Mouse (Mus musculus) hindbrain, embryonic 10.5 days (tissue): ENCODE results near the gene Cfd. TPM values are rescaled to one million over a fixed set of nuclear protein-coding genes. Genes with fewer than 3 reads are reported as not detected.
A peak's percentile ranks its signal among the peaks of the same experiment; 100 is the strongest.

Experiments used
- DNase-seq: peaks from one replicate; pipeline ENCODE4 v3.0.0-alpha.2; 2017; ENCODE audit warnings: low spot score
- H3K27ac ChIP-seq: fragments of 300-500 bp; sonication (generic); 2 replicates; pipeline ENCODE4 v1.5.1; 2016; ENCODE audit warnings: mild to moderate bottlenecking, moderate library complexity
- H3K27me3 ChIP-seq: fragments of 300-500 bp; sonication (generic); 2 replicates; pipeline ENCODE4 v1.6.1; 2016; ENCODE audit warnings: mild to moderate bottlenecking; ENCODE audit not compliant: poor library complexity, insufficient read depth, severe bottlenecking
- H3K36me3 ChIP-seq: fragments of 300-500 bp; sonication (generic); 2 replicates; pipeline ENCODE4 v1.6.1; 2016; ENCODE audit warnings: mild to moderate bottlenecking, moderate library complexity
- H3K4me1 ChIP-seq: fragments of 300-500 bp; sonication (generic); replicated peaks from 2 replicates; pipeline ENCODE4 v1.6.1; 2016; ENCODE audit warnings: mild to moderate bottlenecking
- H3K4me3 ChIP-seq: fragments of 300-500 bp; sonication (generic); 2 replicates; pipeline ENCODE4 v1.5.1; 2016; ENCODE audit warnings: mild to moderate bottlenecking, moderate library complexity
- H3K9me3 ChIP-seq: fragments of 300-500 bp; sonication (generic); 2 replicates; pipeline ENCODE4 v1.6.1; 2016; ENCODE audit warnings: mild to moderate bottlenecking, moderate library complexity
- WGBS: fragments of 180-500 bp; shearing (Covaris S2); methylation state at CpG from one replicate; pipeline ENCODE4 v1.1.7; 2016; 5-methylcytosine and 5-hydroxymethylcytosine counted together
- polyA plus RNA-seq: library from polyadenylated mRNA; unstranded; fragments of >200 nt; fragmentation: Nextera tagmentation; extraction: Ambion mirVana; gene quantifications from 2 replicates; pipeline ENCODE4 v1.2.1, GENCODE M21; 2016

Gene Cfd
- polyA plus RNA-seq, 1 experiment from 2014 or later, result not detected

GRCm38 (mm10) chr10:79928030-79928694 lies 37.5 kb downstream of the Cfd start:
- under 1% methylated on average over 29 of the region's 29 CpGs for WGBS
- Histone ChIP-seq H3K27me3 (peaks cover 58% of the 10 kb centered on the region), H3K36me3 (peaks cover 30% of the 10 kb centered on the region), H3K4me1 (peaks cover 77% of the 10 kb centered on the region), H3K9me3 (no peaks in the 10 kb centered on the region), H3K27ac (peak overlapping the region; percentile 96), H3K4me3 (peak overlapping the region; percentile 95)
- DNase-seq, result peak; percentile 66

- Histone ChIP-seq H3K4me3 (peak overlapping the region; percentile 95), H3K36me3 (peaks cover 38% of the 10 kb centered on the region), H3K27me3 (peaks cover 58% of the 10 kb centered on the region), H3K27ac (peak overlapping the region; percentile 96), H3K4me1 (peaks cover 87% of the 10 kb centered on the region), H3K9me3 (no peaks in the 10 kb centered on the region)
- 23% methylated on average over 9 of the region's 9 CpGs for WGBS
- DNase-seq, result no peak
Measured at GRCm38 (mm10) chr10:79928907-79929701, 38.5 kb downstream of the Cfd start.

GRCm38 (mm10) chr10:79929967-79930825 lies 39.5 kb downstream of the Cfd start:
- no peak for DNase-seq
- Histone ChIP-seq H3K27ac (peak overlapping the region; percentile 96), H3K4me1 (peaks cover 98% of the 10 kb centered on the region), H3K27me3 (peaks cover 66% of the 10 kb centered on the region), H3K4me3 (peak overlapping the region; percentile 95), H3K36me3 (peaks cover 48% of the 10 kb centered on the region), H3K9me3 (no peaks in the 10 kb centered on the region)
- 89% methylated on average over 18 of the region's 18 CpGs for WGBS

GRCm38 (mm10) chr10:79930826-79931186 lies 40.2 kb downstream of the Cfd start:
- no peak for DNase-seq
- WGBS, result 85% methylated on average over 16 of the region's 16 CpGs
- H3K36me3 ChIP-seq, result peaks cover 54% of the 10 kb centered on the region
- peak overlapping the region; percentile 18; the same call in 1 of the 2 replicates for H3K27ac ChIP-seq
- no peaks in the 10 kb centered on the region for H3K9me3 ChIP-seq
- peak overlapping the region; percentile 95; the same call in 1 of the 2 replicates for H3K4me3 ChIP-seq
- peaks cover 99% of the 10 kb centered on the region for H3K4me1 ChIP-seq
- H3K27me3 ChIP-seq, result peaks cover 70% of the 10 kb centered on the region

- 0 out of 2 replicates have a peak overlapping the region, but pooled peaks have one; percentile 6 for H3K4me3 ChIP-seq
- H3K36me3 ChIP-seq, result peaks cover 62% of the 10 kb centered on the region
- DNase-seq, result no peak
- H3K27ac ChIP-seq, result peak overlapping the region; percentile 81
- peaks cover 98% of the 10 kb centered on the region for H3K4me1 ChIP-seq
- no peaks in the 10 kb centered on the region for H3K9me3 ChIP-seq
- peaks cover 73% of the 10 kb centered on the region for H3K27me3 ChIP-seq
- WGBS, result 85% methylated on average over 9 of the region's 9 CpGs
Measured at GRCm38 (mm10) chr10:79931797-79932196, 41.1 kb downstream of the Cfd start.

DNA sequence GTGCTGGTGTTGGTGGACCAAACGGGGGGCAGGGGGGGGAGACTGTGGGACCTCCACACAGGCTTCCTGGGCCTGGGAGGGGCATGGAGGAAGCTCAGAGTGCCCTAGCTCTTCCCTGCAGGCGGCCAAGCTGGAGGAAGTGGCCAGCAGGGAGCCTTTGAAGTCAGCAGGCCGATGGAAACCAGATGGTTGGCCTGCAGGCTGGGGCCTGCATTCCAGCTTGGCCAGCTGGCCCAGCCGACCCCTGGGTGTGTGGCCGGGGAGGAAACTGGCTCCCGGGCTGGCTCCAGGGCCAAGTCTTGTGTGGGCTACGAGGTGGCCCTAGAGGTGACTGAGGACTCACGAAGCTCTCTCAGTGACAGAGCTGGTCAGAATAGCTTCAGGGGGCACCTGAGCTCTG lies 42.1 kb downstream of the Cfd start:
- H3K27ac ChIP-seq, result peak overlapping the region; percentile 81
- H3K27me3 ChIP-seq, result peaks cover 82% of the 10 kb centered on the region
- peak overlapping the region; percentile 29 for H3K4me3 ChIP-seq
- WGBS, result 8% methylated on average over 8 of the region's 8 CpGs
- H3K9me3 ChIP-seq, result no peaks in the 10 kb centered on the region
- H3K4me1 ChIP-seq, result peaks cover 99% of the 10 kb centered on the region
- DNase-seq, result peak; percentile 76
- H3K36me3 ChIP-seq, result peaks cover 70% of the 10 kb centered on the region

- Histone ChIP-seq H3K4me1 (peaks cover 99% of the 10 kb centered on the region), H3K27me3 (peaks cover 85% of the 10 kb centered on the region), H3K36me3 (peaks cover 75% of the 10 kb centered on the region), H3K27ac (peak overlapping the region; percentile 81), H3K4me3 (peak overlapping the region; percentile 29), H3K9me3 (no peaks in the 10 kb centered on the region)
- DNase-seq, result no peak
- 63% methylated on average over 9 of the region's 9 CpGs for WGBS
Measured at GRCm38 (mm10) chr10:79933145-79933679, 42.6 kb downstream of the Cfd start.

DNA sequence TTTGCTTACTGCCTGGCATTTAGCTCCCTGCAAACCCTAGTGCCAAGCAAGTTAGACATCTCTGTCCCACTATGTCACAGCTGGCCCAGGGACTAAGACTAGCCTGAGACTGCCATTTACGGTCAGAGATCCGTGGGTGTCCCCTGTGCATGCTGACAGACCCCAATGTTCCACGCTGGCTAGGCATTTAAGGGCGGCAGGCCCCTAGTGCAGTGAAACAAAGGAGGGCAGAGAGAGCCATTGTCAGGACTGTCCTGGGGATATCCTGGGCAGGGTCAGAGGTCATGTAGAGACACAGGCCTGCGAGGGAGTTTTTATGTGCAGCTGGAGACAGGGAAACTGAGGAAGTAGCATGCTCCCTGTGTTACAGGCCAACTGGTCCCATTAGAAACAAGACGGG lies 43.2 kb downstream of the Cfd start:
- Histone ChIP-seq H3K27me3 (peaks cover 92% of the 10 kb centered on the region), H3K27ac (peak overlapping the region; percentile 81), H3K4me1 (peaks cover 99% of the 10 kb centered on the region), H3K9me3 (no peaks in the 10 kb centered on the region), H3K4me3 (peak overlapping the region; percentile 29; the same call in 1 of the 2 replicates), H3K36me3 (peaks cover 82% of the 10 kb centered on the region)
- 29% methylated on average over 6 of the region's 6 CpGs for WGBS
- no peak for DNase-seq

DNA sequence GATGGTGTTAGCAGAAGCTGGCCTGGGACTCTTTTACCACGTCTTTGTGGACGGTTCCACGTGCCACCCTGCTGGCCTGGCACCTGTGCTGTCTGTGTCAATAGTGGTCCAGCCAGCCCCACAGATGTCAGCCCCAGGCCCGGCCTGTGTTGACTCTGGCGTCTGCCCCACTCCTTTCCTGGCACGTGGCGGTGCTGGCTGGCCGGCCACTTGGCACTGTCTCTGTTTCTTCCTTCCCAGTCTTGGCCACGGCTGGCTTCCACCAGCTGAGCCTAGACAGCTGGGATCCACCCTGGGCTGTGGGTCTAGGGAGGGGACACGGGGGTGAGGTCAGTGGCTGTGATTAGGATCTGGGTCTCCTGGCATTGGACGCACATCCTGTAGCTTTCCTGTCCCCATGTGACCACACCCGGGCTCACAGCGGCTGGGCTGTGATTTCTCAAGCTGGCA lies 43.6 kb downstream of the Cfd start:
- Histone ChIP-seq H3K9me3 (no peaks in the 10 kb centered on the region), H3K27me3 (peaks cover 96% of the 10 kb centered on the region), H3K27ac (peak overlapping the region; percentile 81), H3K4me3 (peak overlapping the region; percentile 29; the same call in 1 of the 2 replicates), H3K36me3 (peaks cover 86% of the 10 kb centered on the region), H3K4me1 (peaks cover 99% of the 10 kb centered on the region)
- DNase-seq, result no peak
- WGBS, result 71% methylated on average over 13 of the region's 13 CpGs

DNA sequence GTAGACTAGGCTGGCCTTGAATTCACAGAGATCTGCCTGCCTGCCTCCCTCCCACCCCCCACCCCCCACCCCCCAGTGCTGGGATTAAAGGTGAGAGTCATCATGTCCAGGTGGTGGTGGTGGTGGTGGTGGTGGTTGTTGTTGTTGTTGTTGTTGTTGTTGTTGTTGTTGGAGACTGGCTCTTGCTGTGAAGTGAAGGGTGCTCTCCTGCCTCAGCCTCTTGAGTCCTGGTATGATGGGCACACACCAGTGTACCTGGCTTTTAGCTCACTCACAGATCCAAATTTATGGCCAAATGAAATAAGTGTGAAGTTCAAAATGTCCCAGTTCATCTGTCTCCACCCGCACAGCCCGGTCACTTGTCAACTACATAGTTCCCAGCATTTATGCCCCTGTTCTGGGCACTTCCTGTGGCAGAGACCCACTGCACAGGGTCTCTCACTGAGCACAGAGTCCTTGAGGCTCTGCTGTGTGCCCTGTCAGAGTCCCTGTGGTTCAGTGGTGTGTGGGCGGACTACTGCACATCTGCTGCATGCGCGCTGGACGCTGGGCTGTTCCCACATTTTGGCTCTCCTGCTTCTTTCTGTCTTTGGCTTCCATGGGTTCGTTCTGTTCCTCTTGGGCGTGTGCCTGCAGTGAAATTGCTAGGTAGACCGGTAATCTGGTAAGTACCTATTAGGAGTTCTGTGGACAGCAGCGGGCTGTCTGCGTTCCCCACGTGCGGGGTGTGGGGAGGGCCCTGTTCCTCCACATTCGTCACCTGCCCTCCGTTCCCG lies 44.3 kb downstream of the Cfd start:
- Histone ChIP-seq H3K27ac (peak overlapping the region; percentile 81), H3K9me3 (no peaks in the 10 kb centered on the region), H3K4me3 (no peak overlapping the region; the same call in 1 of the 2 replicates), H3K4me1 (peaks cover 98% of the 10 kb centered on the region), H3K27me3 (peaks cover 98% of the 10 kb centered on the region), H3K36me3 (peaks cover 90% of the 10 kb centered on the region)
- no peak for DNase-seq
- WGBS, result 91% methylated on average over 16 of the region's 16 CpGs

DNA sequence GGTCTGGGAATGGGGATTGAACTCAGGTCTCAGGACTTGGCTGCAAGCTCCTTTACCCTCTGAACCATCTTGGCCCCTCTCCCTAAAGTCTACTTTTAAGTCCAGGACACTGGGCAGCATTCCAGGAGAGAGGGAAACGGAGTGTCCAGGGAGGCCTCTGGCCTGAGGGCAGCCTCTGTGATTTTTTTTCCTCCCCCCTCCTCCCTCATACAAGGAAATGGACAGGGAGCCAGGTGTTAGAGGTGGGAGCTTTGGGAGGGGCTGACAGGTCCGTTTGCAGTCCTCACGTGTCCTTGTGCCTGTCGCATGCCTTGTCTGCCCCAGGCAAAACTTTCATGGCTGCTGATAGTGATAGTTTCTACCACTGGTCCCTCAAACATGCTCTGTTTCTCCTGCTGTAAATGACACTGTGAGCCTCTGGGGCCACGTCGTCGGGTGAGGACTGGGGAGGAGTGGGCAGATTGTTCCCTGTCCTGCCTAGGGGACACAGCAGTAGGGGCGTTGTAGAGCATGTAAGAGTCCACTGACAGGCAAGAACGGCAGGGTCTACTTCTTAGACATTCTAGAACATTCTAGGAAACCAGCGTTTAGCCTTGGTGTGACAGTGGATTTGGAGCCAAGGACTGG lies 45.7 kb downstream of the Cfd start:
- H3K27me3 ChIP-seq, result peaks cover 98% of the 10 kb centered on the region
- no peak for DNase-seq
- H3K27ac ChIP-seq, result no peak overlapping the region; the same call in 1 of the 2 replicates
- no peak overlapping the region for H3K4me3 ChIP-seq
- H3K36me3 ChIP-seq, result peaks cover 86% of the 10 kb centered on the region
- 78% methylated on average over 10 of the region's 10 CpGs for WGBS
- peaks cover 95% of the 10 kb centered on the region for H3K4me1 ChIP-seq
- H3K9me3 ChIP-seq, result no peaks in the 10 kb centered on the region
